Mouse (Mus musculus) cortical plate, adult 2 months (tissue): ENCODE results near the gene Morn1. TPM values are rescaled to one million over a fixed set of nuclear protein-coding genes. Genes with fewer than 3 reads are reported as not detected.

Source experiments
- H3K27ac ChIP-seq: fragments of 200-500 bp; 2 replicates; pipeline ENCODE4 v1.5.1; 2012; ENCODE audit warnings: low read length, control low read depth, inconsistent platforms; ENCODE audit not compliant: insufficient read depth
- H3K4me1 ChIP-seq: fragments of 200-500 bp; 2 replicates; pipeline ENCODE4 v1.6.1; 2011; ENCODE audit warnings: low read length; ENCODE audit not compliant: control insufficient read depth, insufficient read depth
- H3K4me3 ChIP-seq: fragments of 200-500 bp; 2 replicates; pipeline ENCODE4 v1.5.1; 2011; ENCODE audit warnings: mild to moderate bottlenecking, low read length, control low read depth; ENCODE audit not compliant: insufficient read depth
- CTCF ChIP-seq: fragments of 200-500 bp; IDR thresholded peaks from 2 replicates; pipeline ENCODE4 v1.5.1; 2011; ENCODE audit warnings: mild to moderate bottlenecking, control low read depth, low read length; ENCODE audit not compliant: insufficient read depth; ENCODE audit errors: extremely low read depth
- POLR2A ChIP-seq: fragments of 200-500 bp; IDR thresholded peaks from 2 replicates; pipeline ENCODE4 v1.6.1; 2011; ENCODE audit warnings: mild to moderate bottlenecking, low read length, control low read depth; ENCODE audit not compliant: insufficient read depth; ENCODE audit errors: extremely low read depth
- polyA plus RNA-seq: library from polyadenylated mRNA; depleted of rRNA; stranded (reverse); fragments of >200 nt; gene quantifications from 2 replicates; pipeline ENCODE4 v1.2.3, GENCODE M21; 2012

Gene Morn1
- polyA plus RNA-seq, 1 experiment = 12.4 TPM

DNA sequence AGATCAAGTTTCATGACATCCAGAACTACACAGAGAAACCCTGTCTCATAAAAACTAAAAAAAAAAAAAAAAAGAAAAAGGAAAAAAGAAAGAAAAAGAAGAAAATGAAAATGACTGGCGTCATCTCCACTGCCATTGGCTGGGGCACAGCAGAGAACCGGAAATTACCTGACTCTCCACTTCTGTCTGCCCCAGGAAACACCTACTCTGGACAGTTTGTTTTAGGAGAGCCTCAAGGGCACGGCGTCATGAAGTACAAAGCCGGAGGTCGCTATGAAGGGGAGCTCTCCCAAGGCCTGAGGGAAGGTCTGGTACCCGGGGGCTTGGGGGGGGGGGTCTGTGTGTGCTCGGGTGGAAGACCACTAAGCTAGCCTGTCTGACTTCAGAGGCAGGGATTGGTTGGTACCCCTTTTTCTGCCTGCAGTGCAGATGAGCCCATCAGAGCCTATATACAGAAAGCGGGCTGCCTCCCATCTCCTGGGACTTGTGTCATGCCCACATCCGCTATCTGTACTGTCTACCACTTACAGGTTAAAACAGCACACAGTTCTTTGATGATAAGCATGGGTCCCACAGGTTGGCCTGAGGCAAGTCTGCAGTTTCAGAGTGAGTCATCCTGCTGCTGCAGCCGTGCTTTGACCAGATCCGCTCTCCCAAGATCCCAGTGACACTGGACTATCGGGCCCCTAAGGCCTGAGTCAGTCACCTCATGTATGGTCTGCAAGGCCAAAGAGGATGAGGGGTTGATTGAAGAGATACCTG lies 4.5 kb downstream of the Morn1 start:
- no peak overlapping the region for H3K27ac ChIP-seq
- no peak for TF ChIP-seq POLR2A
- no peak for TF ChIP-seq CTCF
- H3K4me3 ChIP-seq = no peak overlapping the region
- H3K4me1 ChIP-seq = peaks cover 2% of the 10 kb centered on the region

DNA sequence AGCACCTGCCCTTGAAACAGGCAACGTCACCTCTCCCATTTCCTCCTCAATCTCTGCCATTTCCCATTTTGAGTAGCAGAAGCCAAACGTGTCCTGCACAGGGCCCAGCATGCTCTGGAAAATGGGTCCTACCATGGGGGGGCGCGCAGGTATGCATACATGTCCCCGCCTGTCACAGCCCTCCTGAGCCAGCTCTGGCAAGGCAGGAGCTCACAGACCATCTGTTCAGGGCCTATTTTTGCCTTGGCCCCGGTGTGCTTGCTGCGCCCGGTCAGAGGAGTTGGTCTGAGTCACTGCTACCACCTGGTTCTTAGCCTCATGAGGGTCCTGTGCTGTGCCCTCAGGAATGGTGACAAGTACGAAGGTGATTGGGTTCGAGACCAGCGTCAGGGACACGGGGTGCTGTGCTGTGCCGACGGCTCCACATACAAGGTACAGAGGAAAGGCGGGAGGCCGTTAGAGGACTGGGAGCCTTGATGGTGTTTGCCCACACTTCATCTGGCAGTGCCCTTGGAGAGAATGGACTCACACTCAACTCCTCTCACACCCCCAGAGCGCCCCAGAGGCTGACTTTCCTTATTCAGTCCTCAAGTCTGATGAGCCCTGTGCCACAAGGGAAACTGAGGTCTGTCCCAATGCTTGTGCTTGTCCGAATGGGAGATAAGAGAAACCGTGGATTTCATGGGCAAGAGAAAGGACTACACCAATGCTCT lies 6.5 kb downstream of the Morn1 start:
- no peak overlapping the region for H3K4me3 ChIP-seq
- H3K27ac ChIP-seq = no peak overlapping the region
- H3K4me1 ChIP-seq = no peaks in the 10 kb centered on the region
- TF ChIP-seq POLR2A (no peak), CTCF (no peak)

DNA sequence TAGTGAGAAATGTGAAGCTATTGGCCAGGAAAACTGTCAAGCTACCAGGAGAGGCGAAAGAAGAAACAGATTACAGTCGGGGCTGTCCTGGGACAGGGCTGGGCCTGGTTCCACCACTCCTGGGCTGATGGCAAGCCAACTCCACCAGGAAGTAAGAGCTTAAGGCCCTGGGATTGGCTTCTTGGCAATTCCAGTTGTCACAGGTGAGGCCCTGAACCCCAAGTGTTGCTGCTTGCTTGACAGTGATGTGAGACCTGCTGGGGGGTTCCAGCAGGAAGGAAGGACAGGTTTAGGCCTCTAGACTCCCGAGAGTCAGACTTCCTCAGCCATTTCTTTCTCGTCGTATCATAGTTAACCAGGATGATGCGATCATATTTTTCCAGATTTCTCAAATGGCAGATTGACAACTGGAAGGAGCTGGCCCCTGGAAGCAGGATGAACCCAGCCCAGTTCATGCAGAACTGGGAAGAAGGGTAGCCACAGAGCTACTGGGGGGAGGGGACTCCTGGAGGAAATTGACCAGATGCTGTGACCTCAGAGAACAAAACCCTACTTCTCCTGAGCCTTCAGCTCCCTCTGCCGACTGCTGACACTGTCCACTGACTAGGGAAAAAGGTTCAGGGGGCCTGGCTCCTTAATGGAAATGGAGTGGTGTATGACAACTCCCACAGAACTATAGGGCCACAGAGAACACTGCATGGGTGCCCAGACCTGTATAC lies 7.2 kb downstream of the Morn1 start:
- no peak for TF ChIP-seq CTCF
- TF ChIP-seq POLR2A = no peak
- no peak overlapping the region for H3K4me3 ChIP-seq
- no peak overlapping the region for H3K27ac ChIP-seq
- no peaks in the 10 kb centered on the region for H3K4me1 ChIP-seq

DNA sequence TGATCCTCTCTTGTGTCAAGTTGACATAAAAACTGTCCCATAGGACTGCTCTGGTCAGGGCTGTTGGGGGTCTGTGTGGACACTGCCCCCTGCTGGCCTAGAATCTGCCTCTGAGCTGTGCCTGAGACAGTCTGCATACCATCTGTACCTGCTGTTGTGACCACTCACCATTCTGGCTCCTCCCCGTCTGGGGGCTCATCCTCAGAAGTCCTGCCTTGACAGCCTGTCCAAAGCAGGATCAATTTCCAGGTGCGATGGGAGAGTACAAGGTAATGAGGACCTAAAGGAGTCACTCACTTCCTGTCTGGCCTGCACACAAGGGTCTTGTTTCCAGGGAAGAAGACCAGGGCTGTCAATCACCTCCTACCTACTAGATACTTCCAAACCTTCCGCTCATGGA lies 8.2 kb downstream of the Morn1 start:
- TF ChIP-seq CTCF = peak; percentile 47
- TF ChIP-seq POLR2A = 0 out of 2 replicates have a peak, but pooled peaks have one; percentile 16
- no peaks in the 10 kb centered on the region for H3K4me1 ChIP-seq

DNA sequence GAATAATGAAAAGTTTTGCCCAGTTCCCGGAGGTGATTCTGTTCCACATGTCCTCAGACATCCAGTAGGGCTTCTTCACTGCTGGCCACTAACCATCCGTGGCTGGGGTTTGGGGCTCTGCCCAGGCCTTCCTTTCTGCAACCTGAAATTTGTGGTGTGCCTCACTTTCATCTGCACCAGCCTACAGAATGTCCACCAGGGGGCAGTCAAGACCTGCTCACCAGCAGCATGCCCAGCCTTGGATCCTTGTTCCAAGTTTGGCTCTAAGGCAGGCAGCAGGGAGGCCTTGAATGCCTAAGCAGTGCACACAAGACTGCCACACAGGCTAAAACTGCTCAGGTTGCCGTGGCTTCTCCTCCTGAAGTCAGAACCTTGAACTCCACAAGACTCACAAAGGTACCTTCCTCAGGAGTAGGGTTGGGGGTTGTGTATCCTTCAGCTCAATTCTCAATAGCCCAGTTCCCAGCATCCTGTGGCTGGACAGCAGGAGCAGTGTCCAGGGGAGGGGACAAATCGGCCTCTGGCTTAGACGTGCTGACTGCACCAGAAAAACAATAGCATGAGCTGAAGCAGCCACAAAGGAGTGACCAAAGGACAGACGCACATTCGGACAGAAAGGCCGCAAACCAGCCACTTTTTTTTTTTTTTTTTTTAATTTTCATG lies 9.0 kb downstream of the Morn1 start:
- Histone ChIP-seq H3K27ac (no peak overlapping the region), H3K4me1 (no peaks in the 10 kb centered on the region), H3K4me3 (no peak overlapping the region)
- TF ChIP-seq CTCF (peak; percentile 99), POLR2A (0 out of 2 replicates have a peak, but pooled peaks have one; percentile 14)

More for the DNA sequence above, 8.2 kb downstream of the Morn1 start:
- H3K27ac ChIP-seq = no peak overlapping the region
- no peak overlapping the region for H3K4me3 ChIP-seq

DNA sequence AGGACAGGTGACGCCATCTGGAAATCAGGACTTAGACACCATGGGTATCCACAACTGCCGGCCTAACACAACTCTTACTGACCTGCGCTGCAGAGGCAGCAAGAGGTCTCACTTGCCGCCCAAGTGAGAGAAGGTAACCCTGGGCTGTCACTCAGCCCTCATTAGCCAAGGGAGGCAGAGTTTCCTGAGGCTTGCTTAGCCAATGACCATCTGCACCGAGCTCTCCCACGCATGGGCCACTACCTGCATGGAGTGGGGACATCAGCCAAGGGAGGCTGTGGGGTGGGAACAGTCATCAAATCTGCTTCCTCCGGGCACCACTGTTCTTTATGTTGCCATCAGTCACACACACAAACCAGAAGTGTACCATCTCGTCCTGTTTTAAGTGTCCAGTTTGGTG lies 9.6 kb downstream of the Morn1 start:
- no peak overlapping the region for H3K27ac ChIP-seq
- no peaks in the 10 kb centered on the region for H3K4me1 ChIP-seq
- no peak for TF ChIP-seq POLR2A
- TF ChIP-seq CTCF = no peak
- no peak overlapping the region for H3K4me3 ChIP-seq

DNA sequence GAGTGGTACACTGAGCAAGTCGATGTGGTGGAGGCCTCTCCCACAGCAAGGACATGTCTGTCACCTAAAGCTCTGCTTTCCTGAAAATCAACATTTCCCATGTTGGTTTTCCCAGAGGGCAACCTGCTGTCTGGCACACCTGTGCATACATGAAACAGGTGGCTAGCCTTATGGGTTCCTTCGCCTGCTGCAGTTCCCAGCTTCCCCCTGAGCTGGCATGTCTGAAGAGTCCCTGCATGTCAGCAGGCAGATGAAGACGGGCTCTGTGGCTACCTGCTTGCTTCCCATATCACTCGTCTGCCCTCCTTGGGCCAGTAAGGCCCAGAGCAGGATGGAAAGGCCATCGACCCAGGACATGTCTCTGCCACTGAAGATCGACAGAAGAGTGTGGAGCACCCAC lies 11.1 kb downstream of the Morn1 start:
- Histone ChIP-seq H3K4me3 (no peak overlapping the region), H3K27ac (no peak overlapping the region), H3K4me1 (no peaks in the 10 kb centered on the region)
- no peak for TF ChIP-seq CTCF
- no peak for TF ChIP-seq POLR2A

DNA sequence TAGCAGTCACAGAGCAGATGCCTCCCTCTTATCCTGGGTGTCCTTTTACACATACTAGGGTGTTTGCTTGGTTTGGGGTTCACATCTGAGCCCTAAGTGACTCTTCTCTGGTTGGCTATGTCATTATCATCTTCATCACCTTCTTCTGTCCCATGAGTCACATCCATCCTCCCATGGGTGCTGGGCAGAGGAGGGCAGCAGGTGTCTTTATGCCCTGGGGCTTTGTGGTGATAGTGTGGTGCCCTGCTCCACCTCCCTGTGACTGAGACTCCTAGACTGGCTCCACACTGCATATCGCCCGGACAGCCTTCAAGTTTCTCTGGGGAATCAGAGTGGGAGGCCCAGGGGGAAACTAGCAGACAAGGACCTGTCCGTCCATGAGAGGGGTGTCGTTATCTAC lies 12.2 kb downstream of the Morn1 start:
- TF ChIP-seq CTCF (no peak), POLR2A (no peak)
- H3K27ac ChIP-seq = no peak overlapping the region
- no peaks in the 10 kb centered on the region for H3K4me1 ChIP-seq
- H3K4me3 ChIP-seq = no peak overlapping the region

DNA sequence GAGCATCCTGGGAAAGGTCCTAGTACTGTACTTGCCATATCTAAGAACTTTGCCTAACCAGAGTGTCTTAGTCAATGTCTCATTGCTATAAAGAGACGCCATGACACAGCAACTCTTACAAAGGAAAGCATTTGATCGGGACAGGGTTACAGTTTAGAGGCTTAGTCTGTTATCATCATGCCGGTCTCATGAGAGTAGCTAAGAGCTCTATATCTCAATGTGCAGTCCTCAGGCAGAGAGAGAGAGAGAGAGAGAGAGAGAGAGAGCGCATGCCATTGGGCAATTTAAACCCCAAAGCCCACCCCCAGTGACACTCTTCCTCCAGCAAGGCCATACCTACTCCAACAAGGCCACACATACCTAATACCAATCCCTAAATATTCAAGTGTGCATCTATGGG lies 21.5 kb downstream of the Morn1 start:
- H3K4me1 ChIP-seq = no peaks in the 10 kb centered on the region
- no peak for TF ChIP-seq POLR2A
- no peak for TF ChIP-seq CTCF
- no peak overlapping the region for H3K27ac ChIP-seq
- H3K4me3 ChIP-seq = no peak overlapping the region

DNA sequence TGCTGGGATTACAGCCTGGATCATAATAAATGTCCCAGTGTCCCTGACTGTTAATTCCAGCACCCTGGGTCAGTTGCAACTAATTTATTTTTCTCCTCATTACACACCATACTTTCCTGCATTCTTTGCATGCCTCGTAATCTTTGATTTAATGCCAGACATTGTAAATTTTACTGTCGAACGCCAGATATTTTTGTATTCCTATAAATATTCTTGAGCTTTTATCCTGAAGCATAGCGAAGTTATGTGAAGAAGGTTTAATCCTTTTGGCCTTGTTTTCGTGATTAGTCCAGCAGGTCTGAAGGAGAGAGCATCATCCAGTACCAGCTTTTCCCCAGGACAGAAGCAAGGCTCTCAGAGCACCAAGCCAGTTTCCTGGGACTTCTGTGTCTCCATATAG lies 23.1 kb downstream of the Morn1 start:
- TF ChIP-seq CTCF (no peak), POLR2A (no peak)
- H3K27ac ChIP-seq = no peak overlapping the region
- no peak overlapping the region for H3K4me3 ChIP-seq
- H3K4me1 ChIP-seq = no peaks in the 10 kb centered on the region
